Mouse (Mus musculus): ENCODE measurements around the gene Tbc1d15.

- TF ChIP-seq CTCF (IDR thresholded peaks at IDR 0.05; ENCODE audit: low read depth, low read length): no peak
- no peak for TF ChIP-seq POLR2A (IDR thresholded peaks at IDR 0.05; ENCODE audit: insufficient read depth, low read length)
- no peak for TF ChIP-seq EP300 (IDR thresholded peaks at IDR 0.05; ENCODE audit: insufficient read depth, low read depth, low read length)
Measured at GRCm38 (mm10) chr10:115293946-115294345, 42.7 kb upstream of the Tbc1d15 start.

All from ES-Bruce4 (cell line).